Comparison of ENCODE assay signal across 32 mouse cellular contexts in the genomic region with DNA sequence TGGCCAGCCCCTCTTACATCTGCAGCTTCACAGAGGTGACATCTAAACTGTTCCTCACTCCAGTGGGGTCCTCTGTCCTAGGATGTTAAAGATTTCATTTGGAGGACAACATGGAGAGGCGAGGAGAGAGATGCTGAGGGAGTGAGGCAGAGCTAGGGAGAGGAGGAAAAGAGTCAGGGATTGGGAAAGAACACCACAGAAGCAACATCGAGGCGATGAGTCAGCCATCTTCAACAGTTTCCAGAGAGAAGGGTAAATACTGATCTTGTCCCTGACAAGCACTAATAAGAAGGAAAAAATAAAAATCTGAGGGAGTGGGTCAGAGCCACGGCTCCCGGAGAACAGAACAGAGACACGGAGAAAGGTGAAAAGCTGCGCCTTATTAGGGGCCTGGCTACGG. TPM values are rescaled to one million over a fixed set of nuclear protein-coding genes. Genes with fewer than 3 reads are reported as not detected.
A peak's percentile ranks its signal among the peaks of the same experiment; 100 is the strongest.
DNase-seq lines count a peak whose midpoint lies in the region; ATAC-seq and TF ChIP-seq lines count a peak whose summit lies in the region.
"Had no signal": no experiment of that assay in that cellular context is flagged by ENCODE, and none has a peak within 500 bp of the region (broad histone marks: within the 10 kb centered on the region; RNA-seq: fewer than 3 reads in every experiment).

No protein-coding gene starts in this region.

- no peaks in the 10 kb centered on the region for H3K36me3 ChIP-seq in forebrain, embryonic 13.5 days (ENCODE audit: poor library complexity, severe bottlenecking)
- no peaks in the 10 kb centered on the region for H3K36me3 ChIP-seq in forebrain, postnatal 0 days (ENCODE audit: insufficient read depth)
- no peaks in the 10 kb centered on the region for H3K36me3 ChIP-seq in kidney, embryonic 16.5 days (ENCODE audit: insufficient read depth, low read length)
- no peaks in the 10 kb centered on the region for H3K36me3 ChIP-seq in kidney, embryonic 15.5 days
- no peaks in the 10 kb centered on the region for H3K36me3 ChIP-seq in limb, embryonic 10.5 days
- H3K36me3 ChIP-seq: hindbrain, embryonic 13.5 days; liver, embryonic 12.5 days had no signal

- no peak for DNase-seq in forebrain, postnatal 0 days
- no peak for DNase-seq in limb, embryonic 10.5 days (ENCODE audit: low spot score)
- DNase-seq in layer of hippocampus, postnatal 10 days (ENCODE audit: low spot score in 2 of 2), result no peak
- DNase-seq: adrenal gland, adult 8-10 months; cerebellum, adult 9-10 months; cerebellum, postnatal 36 days; gastrocnemius, postnatal 36 days; heart, adult 18-20 months; lung, postnatal 36 days; right cerebral cortex, adult 18-20 months had no signal

- no peaks in the 10 kb centered on the region for H3K4me1 ChIP-seq in forebrain, embryonic 13.5 days
- no peaks in the 10 kb centered on the region for H3K4me1 ChIP-seq in forebrain, postnatal 0 days (ENCODE audit: insufficient read depth)
- H3K4me1 ChIP-seq in kidney, embryonic 16.5 days (ENCODE audit: insufficient read depth, low read length), result no peaks in the 10 kb centered on the region
- peaks cover 10% of the 10 kb centered on the region for H3K4me1 ChIP-seq in kidney, embryonic 15.5 days
- peaks cover 15% of the 10 kb centered on the region for H3K4me1 ChIP-seq in limb, embryonic 10.5 days

- no peak overlapping the region for H3K9ac ChIP-seq in forebrain, embryonic 13.5 days
- no peak overlapping the region for H3K9ac ChIP-seq in forebrain, postnatal 0 days
- H3K9ac ChIP-seq in kidney, embryonic 16.5 days (replicated peaks; ENCODE audit: low read length), result 0 out of 2 replicates have a peak overlapping the region, but pooled peaks have one; percentile 11
- H3K9ac ChIP-seq in kidney, embryonic 15.5 days, result no peak overlapping the region
- H3K9ac ChIP-seq: liver, embryonic 12.5 days; liver, postnatal 0 days had no signal

- no peak overlapping the region for H3K4me2 ChIP-seq in forebrain, embryonic 13.5 days
- H3K4me2 ChIP-seq in forebrain, postnatal 0 days (ENCODE audit: low read depth), result no peak overlapping the region
- no peak overlapping the region for H3K4me2 ChIP-seq in kidney, embryonic 16.5 days (replicated peaks; ENCODE audit: low read depth, low read length)
- H3K4me2 ChIP-seq in kidney, embryonic 15.5 days, result no peak overlapping the region
- H3K4me2 ChIP-seq: hindbrain, embryonic 13.5 days; liver, embryonic 12.5 days; midbrain, embryonic 11.5 days had no signal

- H3K4me3 ChIP-seq in forebrain, embryonic 13.5 days, result no peak overlapping the region
- H3K4me3 ChIP-seq in forebrain, postnatal 0 days (ENCODE audit: low read depth, low read length), result no peak overlapping the region
- H3K4me3 ChIP-seq in kidney, embryonic 16.5 days (ENCODE audit: low read length), result no peak overlapping the region
- no peak overlapping the region for H3K4me3 ChIP-seq in kidney, embryonic 15.5 days (replicated peaks)
- H3K4me3 ChIP-seq in limb, embryonic 10.5 days, result no peak overlapping the region
- H3K4me3 ChIP-seq: erythroblast, embryonic 14.5 days; hindbrain, embryonic 13.5 days; left cerebral cortex, adult 2 months; liver, embryonic 12.5 days had no signal

- ATAC-seq in forebrain, embryonic 13.5 days, result no peak
- no peak for ATAC-seq in forebrain, postnatal 0 days
- ATAC-seq in kidney, embryonic 16.5 days (ENCODE audit: low FRiP score, low TSS enrichment), result no peak
- ATAC-seq in kidney, embryonic 15.5 days (replicated peaks; ENCODE audit: low FRiP score), result no peak
- ATAC-seq in CD4-positive, CD25-positive, alpha-beta regulatory T cell, adult 4 months, result no peak
- ATAC-seq: activated CD4-positive, CD25-positive, alpha-beta regulatory T cell, adult 4 months; intestine, embryonic 16.5 days; liver, embryonic 12.5 days; liver, postnatal 0 days; midbrain, embryonic 16.5 days had no signal

- WGBS in forebrain, embryonic 13.5 days, result 82% methylated on average over 8 of the region's 8 CpGs
- 78% methylated on average over 8 of the region's 8 CpGs for WGBS in forebrain, postnatal 0 days
- 71% methylated on average over 8 of the region's 8 CpGs for WGBS in kidney, embryonic 16.5 days
- WGBS in kidney, embryonic 15.5 days, result 76% methylated on average over 8 of the region's 8 CpGs
- WGBS in limb, embryonic 10.5 days, result 70% methylated on average over 8 of the region's 8 CpGs

- no peaks in the 10 kb centered on the region for H3K9me3 ChIP-seq in forebrain, embryonic 13.5 days (replicated peaks)
- no peaks in the 10 kb centered on the region for H3K9me3 ChIP-seq in forebrain, postnatal 0 days (ENCODE audit: low read length)
- no peaks in the 10 kb centered on the region for H3K9me3 ChIP-seq in kidney, embryonic 16.5 days (ENCODE audit: low read length)
- no peaks in the 10 kb centered on the region for H3K9me3 ChIP-seq in kidney, embryonic 15.5 days (replicated peaks)
- H3K9me3 ChIP-seq in limb, embryonic 10.5 days (replicated peaks), result no peaks in the 10 kb centered on the region
- H3K9me3 ChIP-seq: hindbrain, embryonic 13.5 days; liver, embryonic 12.5 days had no signal

- H3K27me3 ChIP-seq in forebrain, embryonic 13.5 days, result no peaks in the 10 kb centered on the region
- H3K27me3 ChIP-seq in forebrain, postnatal 0 days (ENCODE audit: insufficient read depth, low read length), result no peaks in the 10 kb centered on the region
- no peaks in the 10 kb centered on the region for H3K27me3 ChIP-seq in kidney, embryonic 16.5 days (ENCODE audit: insufficient read depth, low read length)
- no peaks in the 10 kb centered on the region for H3K27me3 ChIP-seq in kidney, embryonic 15.5 days
- no peaks in the 10 kb centered on the region for H3K27me3 ChIP-seq in limb, embryonic 10.5 days (ENCODE audit: low read depth, poor library complexity, severe bottlenecking)
- H3K27me3 ChIP-seq: hindbrain, embryonic 13.5 days had no signal

- H3K27ac ChIP-seq in forebrain, embryonic 13.5 days, result peak overlapping the region; percentile 52; the same call in 1 of the 2 replicates
- no peak overlapping the region for H3K27ac ChIP-seq in forebrain, postnatal 0 days (ENCODE audit: low read depth, low read length)
- no peak overlapping the region for H3K27ac ChIP-seq in kidney, embryonic 16.5 days (ENCODE audit: low read length)
- no peak overlapping the region for H3K27ac ChIP-seq in kidney, embryonic 15.5 days
- H3K27ac ChIP-seq in limb, embryonic 10.5 days, result 0 out of 2 replicates have a peak overlapping the region, but pooled peaks have one; percentile 19
- H3K27ac ChIP-seq: hindbrain, embryonic 13.5 days; left cerebral cortex, adult 2 months; liver, embryonic 12.5 days had no signal

- no peak for TF ChIP-seq CTCF in forebrain, postnatal 0 days (IDR thresholded peaks at IDR 0.05; ENCODE audit: low read depth)

RNA-seq across cellular contexts. Expression of a gene that starts 12.2 kb away (rescaled TPM):
- not detected in 2 replicates for polyA plus RNA-seq in forebrain, embryonic 13.5 days (2015; fragmentation: Nextera tagmentation; extraction: Ambion mirVana)
- total RNA-seq in forebrain, postnatal 0 days (2014; rRNA removed), result not detected in 2 replicates
- 0.51 TPM in 1 of 2 replicates, not detected in the other for polyA plus RNA-seq in forebrain, postnatal 0 days (2015; fragmentation: Nextera tagmentation; extraction: Ambion mirVana)
- 0.41 and 0.69 TPM in 2 replicates for polyA plus RNA-seq in kidney, embryonic 16.5 days (2015; fragmentation: Nextera tagmentation; extraction: Ambion mirVana)
- 0.76 TPM in 1 of 2 replicates, not detected in the other for polyA plus RNA-seq in kidney, embryonic 15.5 days (2015; fragmentation: Nextera tagmentation; extraction: Ambion mirVana)
- 0.28 TPM in 1 of 2 replicates, not detected in the other for polyA plus RNA-seq in limb, embryonic 10.5 days (2016; fragmentation: Nextera tagmentation; extraction: Ambion mirVana)
- polyA plus RNA-seq in CD4-positive, CD25-positive, alpha-beta regulatory T cell, adult 4 months (2017; shearing (Covaris generic)), result not detected
- total RNA-seq in layer of hippocampus, postnatal 10 days (2021), result not detected
- total RNA-seq: adrenal gland, adult 8-10 months; layer of hippocampus, postnatal 14 days; left cerebral cortex, adult 2 months; left cerebral cortex, postnatal 25 days; megakaryocyte, adult 5-6 weeks; neutrophil, adult 5-6 weeks had no signal
- polyA plus RNA-seq: activated CD4-positive, CD25-positive, alpha-beta regulatory T cell, adult 4 months; embryonic facial prominence, embryonic 14.5 days; erythroblast, embryonic 14.5 days; hindbrain, embryonic 13.5 days; liver, embryonic 12.5 days; liver, postnatal 0 days; lung, embryonic 16.5 days; midbrain, embryonic 16.5 days; neural tube, embryonic 11.5 days; spleen, adult 2 months; stomach, embryonic 14.5 days had no signal

RNA-seq across cellular contexts. Expression of a gene that starts 12.3 kb away (rescaled TPM):
- 63.6 and 68.1 TPM in 2 replicates for polyA plus RNA-seq in forebrain, embryonic 13.5 days (2015; fragmentation: Nextera tagmentation; extraction: Ambion mirVana)
- total RNA-seq in forebrain, postnatal 0 days (2014; rRNA removed), result 51.1 and 52.0 TPM in 2 replicates
- 35.5 and 47.0 TPM in 2 replicates for polyA plus RNA-seq in forebrain, postnatal 0 days (2015; fragmentation: Nextera tagmentation; extraction: Ambion mirVana)
- 64.4 and 76.4 TPM in 2 replicates for polyA plus RNA-seq in kidney, embryonic 16.5 days (2015; fragmentation: Nextera tagmentation; extraction: Ambion mirVana)
- 61.0 and 66.4 TPM in 2 replicates for polyA plus RNA-seq in kidney, embryonic 15.5 days (2015; fragmentation: Nextera tagmentation; extraction: Ambion mirVana)
- 60.7 and 68.0 TPM in 2 replicates for polyA plus RNA-seq in limb, embryonic 10.5 days (2016; fragmentation: Nextera tagmentation; extraction: Ambion mirVana)
- 100 to 1,000 TPM; 103 to 104 TPM for polyA plus RNA-seq in CD4-positive, CD25-positive, alpha-beta regulatory T cell, adult 4 months (2017; shearing (Covaris generic))
- total RNA-seq in layer of hippocampus, postnatal 10 days (2021), result 10 to 100 TPM; 36.0 to 51.6 TPM

RNA-seq across cellular contexts. Expression of a gene that starts 26.9 kb away (rescaled TPM):
- polyA plus RNA-seq in forebrain, embryonic 13.5 days (2015; fragmentation: Nextera tagmentation; extraction: Ambion mirVana), result 8.9 and 10.3 TPM in 2 replicates
- total RNA-seq in forebrain, postnatal 0 days (2014; rRNA removed), result 39.2 and 42.3 TPM in 2 replicates
- polyA plus RNA-seq in forebrain, postnatal 0 days (2015; fragmentation: Nextera tagmentation; extraction: Ambion mirVana), result 1.9 and 5.4 TPM in 2 replicates
- polyA plus RNA-seq in kidney, embryonic 16.5 days (2015; fragmentation: Nextera tagmentation; extraction: Ambion mirVana), result 24.4 and 26.0 TPM in 2 replicates
- polyA plus RNA-seq in kidney, embryonic 15.5 days (2015; fragmentation: Nextera tagmentation; extraction: Ambion mirVana), result 23.6 and 25.4 TPM in 2 replicates
- 15.7 and 16.5 TPM in 2 replicates for polyA plus RNA-seq in limb, embryonic 10.5 days (2016; fragmentation: Nextera tagmentation; extraction: Ambion mirVana)
- polyA plus RNA-seq in CD4-positive, CD25-positive, alpha-beta regulatory T cell, adult 4 months (2017; shearing (Covaris generic)), result 1 to 10 TPM; 1.1 to 1.5 TPM
- 10 to 100 TPM; 41.4 to 44.6 TPM for total RNA-seq in layer of hippocampus, postnatal 10 days (2021)

RNA-seq across cellular contexts. Expression of a gene that starts 47.6 kb away (rescaled TPM):
- polyA plus RNA-seq in forebrain, embryonic 13.5 days (2015; fragmentation: Nextera tagmentation; extraction: Ambion mirVana), result 82.1 and 94.8 TPM in 2 replicates
- total RNA-seq in forebrain, postnatal 0 days (2014; rRNA removed), result 191 and 201 TPM in 2 replicates
- polyA plus RNA-seq in forebrain, postnatal 0 days (2015; fragmentation: Nextera tagmentation; extraction: Ambion mirVana), result 133 and 139 TPM in 2 replicates
- 34.4 and 34.9 TPM in 2 replicates for polyA plus RNA-seq in kidney, embryonic 16.5 days (2015; fragmentation: Nextera tagmentation; extraction: Ambion mirVana)
- polyA plus RNA-seq in kidney, embryonic 15.5 days (2015; fragmentation: Nextera tagmentation; extraction: Ambion mirVana), result 29.8 and 36.6 TPM in 2 replicates
- polyA plus RNA-seq in limb, embryonic 10.5 days (2016; fragmentation: Nextera tagmentation; extraction: Ambion mirVana), result 16.6 and 24.2 TPM in 2 replicates
- polyA plus RNA-seq in CD4-positive, CD25-positive, alpha-beta regulatory T cell, adult 4 months (2017; shearing (Covaris generic)), result not detected
- 100 to 1,000 TPM; 139 to 147 TPM for total RNA-seq in layer of hippocampus, postnatal 10 days (2021)
- total RNA-seq: neutrophil, adult 5-6 weeks had no signal
- polyA plus RNA-seq: erythroblast, embryonic 14.5 days had no signal

RNA-seq across cellular contexts. Expression of a gene that starts 48.9 kb away (rescaled TPM):
- polyA plus RNA-seq in forebrain, embryonic 13.5 days (2015; fragmentation: Nextera tagmentation; extraction: Ambion mirVana), result 150 and 157 TPM in 2 replicates
- total RNA-seq in forebrain, postnatal 0 days (2014; rRNA removed), result 69.9 and 74.1 TPM in 2 replicates
- 109 and 110 TPM in 2 replicates for polyA plus RNA-seq in forebrain, postnatal 0 days (2015; fragmentation: Nextera tagmentation; extraction: Ambion mirVana)
- 106 and 113 TPM in 2 replicates for polyA plus RNA-seq in kidney, embryonic 16.5 days (2015; fragmentation: Nextera tagmentation; extraction: Ambion mirVana)
- 115 and 121 TPM in 2 replicates for polyA plus RNA-seq in kidney, embryonic 15.5 days (2015; fragmentation: Nextera tagmentation; extraction: Ambion mirVana)
- polyA plus RNA-seq in limb, embryonic 10.5 days (2016; fragmentation: Nextera tagmentation; extraction: Ambion mirVana), result 168 and 181 TPM in 2 replicates
- 10 to 100 TPM; 27.2 to 36.2 TPM for polyA plus RNA-seq in CD4-positive, CD25-positive, alpha-beta regulatory T cell, adult 4 months (2017; shearing (Covaris generic))
- total RNA-seq in layer of hippocampus, postnatal 10 days (2021), result 10 to 100 TPM; 71.9 to 73.2 TPM

Comparison
In these comparisons a context has a peak if more than half of its experiments do, and no peak if none do; other contexts are left out.
1. H3K27ac ChIP-seq: peak in forebrain, embryonic 13.5 days (single experiment) and limb, embryonic 10.5 days (single experiment); none in forebrain, postnatal 0 days (single experiment), kidney, embryonic 16.5 days (single experiment) and kidney, embryonic 15.5 days (single experiment).